Mouse (Mus musculus) CH12.LX (cell line): ENCODE data around the gene Hbb-bh1. TPM values are rescaled to one million over a fixed set of nuclear protein-coding genes. Genes with fewer than 3 reads are reported as not detected.

ENCODE experiments used
- DNase-seq: peaks from one replicate; pipeline ENCODE4 v3.0.0-alpha.2; 2013; ENCODE audit errors: extremely low read depth
- H3K27ac ChIP-seq: 2 replicates; pipeline ENCODE4 v1.5.1; 2012; ENCODE audit warnings: low read depth, mild to moderate bottlenecking, control low read depth, moderate library complexity; ENCODE audit not compliant: insufficient read depth
- H3K27me3 ChIP-seq: replicated peaks from 2 replicates; pipeline ENCODE3; 2012; ENCODE audit warnings: inconsistent platforms
- H3K36me3 ChIP-seq, 2 experiments: replicated peaks in 1 of 2; 2 replicates each; pipeline versions ENCODE3 to v1.6.1; 2012; ENCODE audit warnings: inconsistent platforms in 1 of 2, low read length in 1 of 2, mild to moderate bottlenecking in 1 of 2, mixed read lengths in 1 of 2, moderate library complexity in 1 of 2; ENCODE audit not compliant: control insufficient read depth in 1 of 2, insufficient read depth in 1 of 2
- H3K4me1 ChIP-seq, 2 experiments: 2 replicates each; pipeline ENCODE4 v1.6.1; 2012; ENCODE audit warnings: inconsistent platforms in 1 of 2, moderate library complexity in 1 of 2; ENCODE audit not compliant: insufficient read depth in 2 of 2, control insufficient read depth in 1 of 2
- H3K4me2 ChIP-seq: 2 replicates; pipeline ENCODE4 v1.6.1; 2012; ENCODE audit warnings: low read depth, mild to moderate bottlenecking, control low read depth; ENCODE audit not compliant: poor library complexity, insufficient read depth, severe bottlenecking
- H3K4me3 ChIP-seq, 3 experiments: fragments of 150-350 bp in 1 of 3; sonication (generic) in 1 of 3; replicated peaks in 1 of 3; 2 replicates each; pipeline versions ENCODE3 to v1.5.1; 2011 to 2012; ENCODE audit warnings: low read depth in 2 of 3, low read length in 2 of 3, mild to moderate bottlenecking in 2 of 3, moderate library complexity in 2 of 3, control low read depth in 1 of 3, improper control_type of control experiment in 1 of 3, inconsistent platforms in 1 of 3, mixed read lengths in 1 of 3; ENCODE audit not compliant: poor library complexity in 1 of 3
- H3K79me2 ChIP-seq: replicated peaks from 2 replicates; pipeline ENCODE4 v1.6.1; 2012; ENCODE audit warnings: mild to moderate bottlenecking, moderate library complexity; ENCODE audit not compliant: control insufficient read depth, poor library complexity, insufficient read depth, severe bottlenecking; ENCODE audit errors: extremely low read depth
- H3K9ac ChIP-seq: 2 replicates; pipeline ENCODE4 v1.6.1; 2012; ENCODE audit warnings: low read depth, mild to moderate bottlenecking, control low read depth, moderate library complexity; ENCODE audit not compliant: insufficient read depth
- H3K9me3 ChIP-seq: replicated peaks from 2 replicates; pipeline ENCODE3; 2012; ENCODE audit warnings: low read length, inconsistent platforms, mixed read lengths
- CHD2 ChIP-seq: IDR thresholded peaks from 2 replicates; pipeline ENCODE4 v1.6.1; 2011; ENCODE audit warnings: low read length, improper control_type of control experiment
- EP300 ChIP-seq: IDR thresholded peaks from 2 replicates; pipeline ENCODE4 v1.6.1; 2011; ENCODE audit warnings: low read length, improper control_type of control experiment
- JUN ChIP-seq: IDR thresholded peaks from 2 replicates; pipeline ENCODE4 v1.6.1; 2011; ENCODE audit warnings: low read depth, mild to moderate bottlenecking, low read length, improper control_type of control experiment, moderate library complexity; ENCODE audit not compliant: insufficient read depth
- MAFK ChIP-seq: IDR thresholded peaks from 2 replicates; pipeline ENCODE4 v1.6.1; 2011; ENCODE audit warnings: low read length, improper control_type of control experiment; ENCODE audit not compliant: insufficient replicate concordance
- MAX ChIP-seq: IDR thresholded peaks from 2 replicates; pipeline ENCODE4 v1.6.1; 2011; ENCODE audit warnings: low read length, improper control_type of control experiment
- MAZ ChIP-seq: IDR thresholded peaks from 2 replicates; pipeline ENCODE4 v1.6.1; 2012; ENCODE audit warnings: low read depth, mild to moderate bottlenecking, inconsistent platforms, low read length, improper control_type of control experiment, moderate library complexity
- MEF2A ChIP-seq: IDR thresholded peaks from 2 replicates; pipeline ENCODE4 v1.6.1; 2014; ENCODE audit warnings: low read depth, mild to moderate bottlenecking, inconsistent platforms, low read length, improper control_type of control experiment, borderline replicate concordance
- PAX5 ChIP-seq: IDR thresholded peaks from 2 replicates; pipeline ENCODE4 v1.6.1; 2012; ENCODE audit warnings: low read length, inconsistent platforms, mixed read lengths
- POLR2AphosphoS2 ChIP-seq: IDR thresholded peaks from 2 replicates; pipeline ENCODE4 v1.6.1; 2011; ENCODE audit warnings: low read depth, low read length, improper control_type of control experiment
- SMC3 ChIP-seq: IDR thresholded peaks from 2 replicates; pipeline ENCODE4 v1.6.1; 2011; ENCODE audit warnings: low read depth, low read length, improper control_type of control experiment
- TBP ChIP-seq: conservative IDR thresholded peaks from 2 replicates; pipeline ENCODE4 v1.6.1; 2011; ENCODE audit warnings: low read depth, low read length, improper control_type of control experiment
- UBTF ChIP-seq: IDR thresholded peaks from 2 replicates; pipeline ENCODE4 v1.6.1; 2012; ENCODE audit warnings: low read depth, mild to moderate bottlenecking, inconsistent platforms, low read length, improper control_type of control experiment, moderate library complexity
- USF2 ChIP-seq: conservative IDR thresholded peaks from 2 replicates; pipeline ENCODE4 v1.6.1; 2011; ENCODE audit warnings: low read depth, low read length, improper control_type of control experiment
- dilution Hi-C: fragments of 300-500 bp; cut with MboI; formaldehyde crosslinking; loops from 2 replicates; pipeline ENCODE4 v1.14.3; 2020; ENCODE audit warnings: low sequenced_read_pairs; ENCODE audit not compliant: extremely low pct_unique_long_range_greater_than_20kb, extremely low pct_ligation_motif_present
- in situ Hi-C: fragments of 300-500 bp; cut with MboI; formaldehyde crosslinking; loops from 3 replicates; pipeline ENCODE4 v1.14.3; 2019; ENCODE audit warnings: low sequenced_read_pairs, low pct_ligation_motif_present, low pct_unique_long_range_greater_than_20kb, mixed read lengths
- polyA plus RNA-seq: library from polyadenylated mRNA; unstranded; fragments of >175 nt; gene quantifications from 2 replicates; pipeline ENCODE4 v1.2.1, GENCODE M21; 2012; ENCODE audit warnings: low read depth; ENCODE audit not compliant: insufficient read length
- total RNA-seq, 2 experiments: library from RNA; depleted of rRNA; stranded (reverse); fragments of 300-350 nt in 1 of 2; fragments of >200 nt in 1 of 2; gene quantifications; 2 replicates each; pipeline ENCODE4 v1.2.3; 2012 to 2014

Gene Hbb-bh1
- total and polyA plus RNA-seq, 3 experiments, result 0.95 TPM; not detected in 2

DNA sequence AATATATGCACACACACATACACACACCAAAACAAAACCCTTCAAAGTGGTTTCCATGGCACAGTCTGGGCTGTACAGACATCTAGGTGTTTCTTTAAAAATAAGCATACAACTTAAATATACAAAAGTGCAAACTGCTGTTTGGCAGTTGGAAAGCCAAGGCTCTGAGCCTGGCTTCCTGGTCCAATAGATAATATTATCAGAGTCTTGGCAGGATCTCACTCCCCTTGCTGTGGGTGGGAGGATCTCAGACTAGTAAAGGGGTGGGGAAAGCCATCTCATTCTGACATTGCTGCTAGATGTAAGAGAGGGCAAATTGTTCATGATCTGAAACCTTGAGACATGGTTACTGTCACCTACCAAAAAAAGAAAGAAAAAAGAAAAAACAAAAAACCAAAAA is 27.7 kb upstream of the Hbb-bh1 start:
- H3K9ac ChIP-seq, result no peak overlapping the region

DNA sequence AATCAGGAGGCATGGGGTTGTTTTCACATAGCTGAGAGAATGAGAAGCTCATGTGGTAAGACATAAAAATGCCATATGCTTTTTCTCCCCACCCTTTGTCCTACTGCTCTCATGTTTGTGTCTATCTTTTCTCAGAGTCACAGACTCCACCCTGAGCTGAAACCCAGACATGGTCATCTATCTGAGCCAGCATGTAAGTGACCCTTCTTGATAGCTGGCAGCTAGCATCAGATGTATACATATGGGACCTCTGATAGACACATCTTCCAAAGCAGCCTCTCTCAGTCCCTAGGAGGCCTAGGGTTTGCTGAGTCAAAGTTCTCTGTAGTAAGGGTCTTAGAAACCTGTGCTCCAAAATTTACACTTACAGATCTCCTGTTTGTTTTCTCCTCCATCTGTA is 22.8 kb upstream of the Hbb-bh1 start:
- Histone ChIP-seq H3K27me3 (no peaks in the 10 kb centered on the region), H3K9ac (no peak overlapping the region), H3K27ac (no peak overlapping the region), H3K4me1 (peaks cover 8 to 16% of the 10 kb centered on the region in 2 experiments; a peak in 3 of 4 replicates), H3K4me2 (no peak overlapping the region), H3K4me3 (no peak overlapping the region), H3K36me3 (no peaks in the 10 kb centered on the region), H3K9me3 (no peaks in the 10 kb centered on the region), H3K79me2 (no peaks in the 10 kb centered on the region)
- dilution Hi-C loops, result no loop called here
- no peak for DNase-seq
- in situ Hi-C loops, result loop anchor here (5.0 kb wide), 1 partner anchor 63 kb away; no protein-coding TSS in a partner anchor
- TF ChIP-seq CHD2 (no peak), JUN (no peak), USF2 (no peak), MAFK (no peak), POLR2AphosphoS2 (no peak), SMC3 (no peak), MAX (no peak), UBTF (no peak), PAX5 (no peak)

More for the DNA sequence above, 27.7 kb upstream of the Hbb-bh1 start:
- DNase-seq, result no peak
- Histone ChIP-seq H3K36me3 (no peaks in the 10 kb centered on the region), H3K4me3 (no peak overlapping the region), H3K27me3 (no peaks in the 10 kb centered on the region), H3K9me3 (no peaks in the 10 kb centered on the region), H3K4me2 (no peak overlapping the region), H3K79me2 (no peaks in the 10 kb centered on the region), H3K4me1 (peaks cover 0 to 2% of the 10 kb centered on the region in 2 experiments; a peak in 1 of 4 replicates), H3K27ac (no peak overlapping the region)
- dilution Hi-C loops (no loop called here), in situ Hi-C loops (loop anchor here (5.0 kb wide), 1 partner anchor 158 kb away; the partner anchor contains the start of gene Olfr243)
- TF ChIP-seq MEF2A (no peak), EP300 (no peak), MAZ (no peak)

DNA sequence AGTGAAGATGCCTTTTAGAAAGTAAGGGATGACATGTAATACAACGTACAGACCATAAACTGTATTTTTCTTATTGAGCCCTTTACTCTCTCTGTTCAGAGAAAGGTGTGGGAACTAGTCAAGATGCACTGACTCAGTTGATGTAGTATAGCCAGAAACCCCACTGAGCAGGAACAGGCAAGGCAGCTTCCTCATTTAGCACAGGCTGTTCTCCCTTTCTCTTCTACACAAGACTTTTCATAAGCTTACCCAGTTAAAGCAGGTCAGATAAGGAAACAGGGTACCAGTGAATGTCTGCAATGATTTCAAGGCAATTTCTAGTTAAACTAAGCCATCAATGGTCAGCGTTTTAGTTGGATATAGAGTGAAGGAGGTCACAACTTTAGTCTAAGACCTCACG is 18.6 kb upstream of the Hbb-bh1 start:
- in situ Hi-C loops, result no loop called here
- no peak overlapping the region for H3K27ac ChIP-seq

More for the DNA sequence above, 18.6 kb upstream of the Hbb-bh1 start:
- peak; percentile 48 for DNase-seq
- peak overlapping the region; percentile 56 for H3K4me2 ChIP-seq
- no peak overlapping the region for H3K9ac ChIP-seq
- dilution Hi-C loops, result no loop called here
- H3K27me3 ChIP-seq, result no peaks in the 10 kb centered on the region
- no peaks in the 10 kb centered on the region for H3K9me3 ChIP-seq
- H3K36me3 ChIP-seq, result no peaks in the 10 kb centered on the region
- no peak for TF ChIP-seq TBP
- H3K4me1 ChIP-seq, result peaks cover 8 to 33% of the 10 kb centered on the region in 2 experiments; a peak in 3 of 4 replicates
- H3K79me2 ChIP-seq, result no peaks in the 10 kb centered on the region
- H3K4me3 ChIP-seq, result no peak overlapping the region
